Mouse (Mus musculus): ENCODE results near the gene Has1. TPM values are rescaled to one million over a fixed set of nuclear protein-coding genes. Genes with fewer than 3 reads are reported as not detected.

The Has1 gene
- 1.1 and 1.3 TPM in 2 replicates for polyA plus RNA-seq (2016; fragmentation: Nextera tagmentation; extraction: Ambion mirVana)

DNA sequence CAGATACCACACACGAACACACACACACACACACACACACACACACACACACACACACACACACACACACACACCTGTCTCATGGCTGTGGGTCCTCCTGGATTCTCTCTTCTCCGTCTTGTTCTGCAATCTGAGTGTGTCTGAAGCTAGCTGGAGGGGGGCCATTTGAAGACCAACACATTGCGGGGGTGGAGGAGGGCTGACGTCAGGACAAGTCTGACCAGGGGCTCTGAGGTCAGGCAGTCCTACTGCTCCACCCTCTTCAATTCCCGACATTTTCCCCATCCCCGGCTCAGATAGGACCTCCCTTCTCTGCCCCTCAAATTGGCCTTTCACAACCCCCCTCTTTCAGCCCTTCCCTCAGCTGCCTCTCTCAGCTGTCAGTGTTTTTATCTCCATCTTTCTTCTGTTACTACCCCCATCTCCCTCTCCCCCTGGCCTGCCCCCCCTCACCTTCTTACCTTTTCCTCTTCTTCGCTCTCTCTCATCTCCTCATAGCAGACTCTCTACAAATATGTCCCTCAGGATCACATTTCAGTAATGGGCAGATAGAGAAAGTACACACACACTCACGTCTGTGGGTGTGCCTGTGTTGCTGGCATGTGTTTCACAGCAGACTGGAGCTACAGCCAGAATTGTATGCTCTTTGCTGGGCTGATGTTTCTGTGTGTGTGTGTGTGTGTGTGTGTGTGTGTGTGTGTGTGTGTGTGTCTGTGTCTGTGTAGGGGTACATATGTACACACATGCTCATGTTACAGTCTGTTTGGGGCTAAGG is at the start of gene Has1:
Gene Has1 (minus strand): TSS at position 142 of the 775 bp plus-strand sequence.
- no peak for ATAC-seq (ENCODE audit: low FRiP score, low read depth)
- peaks cover 3% of the 10 kb centered on the region for H3K27me3 ChIP-seq (replicated peaks)
- 60% methylated on average over 8 of the region's 8 CpGs for WGBS
- no peaks in the 10 kb centered on the region for H3K4me1 ChIP-seq
- no peaks in the 10 kb centered on the region; the same call in 1 of the 2 replicates for H3K36me3 ChIP-seq
- no peak within 1 kb of the TSS for H3K27ac ChIP-seq
- no peak within 1 kb of the TSS for H3K4me2 ChIP-seq (replicated peaks)
- H3K9ac ChIP-seq, result no peak within 1 kb of the TSS
- no peaks in the 10 kb centered on the region for H3K9me3 ChIP-seq
- H3K4me3 ChIP-seq, result no peak within 1 kb of the TSS

- Histone ChIP-seq H3K27me3 (replicated peaks) (no peaks in the 10 kb centered on the region), H3K4me1 (no peaks in the 10 kb centered on the region), H3K27ac (no peak overlapping the region), H3K4me3 (no peak overlapping the region), H3K9me3 (no peaks in the 10 kb centered on the region), H3K36me3 (no peaks in the 10 kb centered on the region), H3K4me2 (replicated peaks) (no peak overlapping the region), H3K9ac (no peak overlapping the region)
- no peak for ATAC-seq (ENCODE audit: low FRiP score, low read depth)
- WGBS, result 90% methylated on average over 1 of the region's 1 CpGs
These were observed 45.8 kb upstream of the Has1 start for GRCm38 (mm10) chr17:17900768-17901167.

DNA sequence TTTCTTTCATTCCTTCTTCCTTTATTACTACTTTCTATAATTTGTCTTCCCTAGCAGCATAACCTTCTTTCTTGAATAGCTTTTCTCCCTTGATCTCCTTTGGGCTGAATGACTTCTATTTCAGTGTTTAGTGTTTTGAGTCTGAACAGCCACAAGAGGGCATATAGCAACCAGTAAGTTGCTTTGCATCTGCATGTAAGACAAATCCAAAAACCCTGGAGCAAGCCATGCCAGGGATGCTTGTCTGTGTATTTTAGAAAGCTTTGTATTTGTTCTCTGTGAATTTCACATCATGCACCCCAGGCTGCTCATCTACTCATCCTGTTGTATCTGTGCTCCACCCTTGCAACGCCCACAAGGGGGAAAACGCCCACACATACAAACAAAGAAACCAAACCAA is 44.3 kb upstream of the Has1 start:
- no peaks in the 10 kb centered on the region for H3K4me1 ChIP-seq
- no peak for ATAC-seq (ENCODE audit: low FRiP score, low read depth)
- no peaks in the 10 kb centered on the region for H3K36me3 ChIP-seq
- no peaks in the 10 kb centered on the region for H3K9me3 ChIP-seq
- no peak overlapping the region for H3K27ac ChIP-seq
- no peak overlapping the region for H3K4me2 ChIP-seq (replicated peaks)
- no peaks in the 10 kb centered on the region for H3K27me3 ChIP-seq (replicated peaks)
- 88% methylated on average over 2 of the region's 2 CpGs for WGBS
- H3K4me3 ChIP-seq, result no peak overlapping the region
- no peak overlapping the region for H3K9ac ChIP-seq

DNA sequence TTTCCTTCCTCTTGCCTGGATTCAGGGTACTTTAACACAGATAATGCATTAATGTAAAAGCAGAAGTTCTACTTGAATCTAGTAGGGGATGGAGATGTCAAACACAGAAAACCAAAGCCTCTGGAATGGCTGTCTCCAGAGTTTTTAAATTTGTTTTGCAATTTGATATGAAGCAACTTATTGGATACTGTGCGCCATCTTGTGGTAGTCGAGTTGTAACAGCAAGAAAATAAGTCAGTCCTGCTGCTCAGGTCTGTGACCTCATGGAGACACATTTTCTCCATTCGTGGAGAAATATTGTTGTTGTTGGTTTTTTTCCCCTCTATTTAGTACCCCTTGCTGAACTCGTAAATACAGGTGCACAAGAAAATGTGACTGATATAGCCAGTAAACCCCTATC is 41.0 kb upstream of the Has1 start:
- no peak overlapping the region for H3K4me3 ChIP-seq
- no peaks in the 10 kb centered on the region for H3K4me1 ChIP-seq
- H3K27ac ChIP-seq, result no peak overlapping the region
- 4% methylated on average over 4 of the region's 4 CpGs for WGBS
- H3K4me2 ChIP-seq (replicated peaks), result no peak overlapping the region
- no peak for ATAC-seq (ENCODE audit: low FRiP score, low read depth)
- H3K9me3 ChIP-seq, result no peaks in the 10 kb centered on the region
- no peaks in the 10 kb centered on the region for H3K36me3 ChIP-seq
- H3K27me3 ChIP-seq (replicated peaks), result no peaks in the 10 kb centered on the region
- H3K9ac ChIP-seq, result no peak overlapping the region

- no peak overlapping the region for H3K4me3 ChIP-seq
- no peak overlapping the region for H3K4me2 ChIP-seq (replicated peaks)
- no peaks in the 10 kb centered on the region for H3K36me3 ChIP-seq
- 86% methylated on average over 2 of the region's 2 CpGs for WGBS
- no peak overlapping the region for H3K9ac ChIP-seq
- no peaks in the 10 kb centered on the region for H3K27me3 ChIP-seq (replicated peaks)
- ATAC-seq (ENCODE audit: low FRiP score, low read depth), result no peak
- H3K4me1 ChIP-seq, result no peaks in the 10 kb centered on the region
- no peak overlapping the region for H3K27ac ChIP-seq
- no peaks in the 10 kb centered on the region for H3K9me3 ChIP-seq
These were observed 34.9 kb upstream of the Has1 start for GRCm38 (mm10) chr17:17889732-17890425.

- H3K9ac ChIP-seq, result no peak within 1 kb of the TSS
- no peak within 1 kb of the TSS for H3K27ac ChIP-seq
- H3K27me3 ChIP-seq (replicated peaks), result no peaks in the 10 kb centered on the region
- no peak for ATAC-seq (ENCODE audit: low FRiP score, low read depth)
- no peak within 1 kb of the TSS for H3K4me3 ChIP-seq
- no peaks in the 10 kb centered on the region for H3K9me3 ChIP-seq
- H3K4me1 ChIP-seq, result no peaks in the 10 kb centered on the region
- WGBS, result 64% methylated on average over 1 of the region's 1 CpGs
- no peaks in the 10 kb centered on the region for H3K36me3 ChIP-seq
- no peak within 1 kb of the TSS for H3K4me2 ChIP-seq (replicated peaks)
These were observed 32.8 kb upstream of the Has1 start, which contains the start of the genes Fpr2 and Fpr3 for GRCm38 (mm10) chr17:17887774-17888248. TSS of gene Fpr2 (plus strand) at chr17:17887824. TSS of gene Fpr3 (plus strand) at chr17:17887852.

DNA sequence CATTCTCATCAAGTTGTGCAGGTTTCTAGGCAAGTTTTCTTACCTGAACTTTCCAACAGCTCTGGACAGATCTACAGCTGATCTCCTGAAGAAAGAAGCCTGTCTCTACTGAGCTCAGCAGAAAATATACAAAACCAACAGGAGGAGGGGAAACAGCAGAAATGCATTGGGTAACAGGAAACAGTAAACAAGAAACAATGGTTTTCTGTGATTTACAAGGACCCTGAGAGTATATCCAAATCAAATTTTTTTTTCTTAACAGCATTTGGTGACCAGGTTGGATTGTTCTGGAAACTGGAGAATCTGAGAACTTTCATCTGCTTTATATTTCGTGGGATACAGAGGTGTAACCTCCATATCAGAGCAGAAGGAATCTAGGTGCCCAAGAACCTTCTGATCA is 28.8 kb upstream of the Has1 start, which contains the start of gene Fpr1:
Gene Fpr1 (minus strand): TSS at position 101 of the 400 bp plus-strand sequence.
- no peak within 1 kb of the TSS for H3K4me2 ChIP-seq (replicated peaks)

DNA sequence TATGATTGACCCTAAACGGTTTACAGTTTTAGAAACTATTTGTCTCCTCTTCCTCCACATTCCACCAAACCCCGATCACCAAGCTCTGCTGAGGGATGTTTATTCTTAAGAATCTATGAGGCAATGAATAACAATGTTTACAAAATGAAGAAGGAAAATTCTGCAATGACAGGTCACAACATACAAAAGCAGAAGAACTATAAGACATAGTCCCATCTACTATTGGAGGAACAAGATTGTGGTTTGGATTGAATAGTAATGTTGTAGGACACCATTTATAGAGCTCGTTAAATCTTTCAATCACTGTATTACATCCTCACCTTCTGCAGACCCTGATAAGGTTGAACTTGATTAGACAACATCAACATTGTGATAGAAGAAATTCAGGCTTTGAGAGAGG is 27.7 kb upstream of the Has1 start:
- no peaks in the 10 kb centered on the region for H3K27me3 ChIP-seq (replicated peaks)
- H3K4me1 ChIP-seq, result no peaks in the 10 kb centered on the region
- no peak overlapping the region for H3K4me3 ChIP-seq
- no peak for ATAC-seq (ENCODE audit: low FRiP score, low read depth)
- no peak overlapping the region for H3K4me2 ChIP-seq (replicated peaks)
- no peak overlapping the region for H3K27ac ChIP-seq
- no peaks in the 10 kb centered on the region for H3K9me3 ChIP-seq
- H3K9ac ChIP-seq, result no peak overlapping the region
- H3K36me3 ChIP-seq, result no peaks in the 10 kb centered on the region
- 80% methylated on average over 3 of the region's 3 CpGs for WGBS

More for the DNA sequence above, 28.8 kb upstream of the Has1 start, which contains the start of gene Fpr1:
- Histone ChIP-seq H3K9me3 (no peaks in the 10 kb centered on the region), H3K4me1 (no peaks in the 10 kb centered on the region), H3K27me3 (replicated peaks) (no peaks in the 10 kb centered on the region), H3K27ac (no peak within 1 kb of the TSS), H3K9ac (no peak within 1 kb of the TSS), H3K36me3 (no peaks in the 10 kb centered on the region), H3K4me3 (no peak within 1 kb of the TSS)
- ATAC-seq (ENCODE audit: low FRiP score, low read depth), result no peak
- WGBS, result 67% methylated on average over 1 of the region's 1 CpGs

GRCm38 (mm10) chr17:17879347-17879746 is 24.3 kb upstream of the Has1 start:
- Histone ChIP-seq H3K36me3 (no peaks in the 10 kb centered on the region), H3K4me1 (no peaks in the 10 kb centered on the region), H3K4me3 (no peak overlapping the region), H3K9ac (no peak overlapping the region), H3K27me3 (replicated peaks) (no peaks in the 10 kb centered on the region), H3K4me2 (replicated peaks) (no peak overlapping the region), H3K27ac (no peak overlapping the region), H3K9me3 (no peaks in the 10 kb centered on the region)
- ATAC-seq (ENCODE audit: low FRiP score, low read depth), result no peak
- 95% methylated on average over 1 of the region's 1 CpGs for WGBS

DNA sequence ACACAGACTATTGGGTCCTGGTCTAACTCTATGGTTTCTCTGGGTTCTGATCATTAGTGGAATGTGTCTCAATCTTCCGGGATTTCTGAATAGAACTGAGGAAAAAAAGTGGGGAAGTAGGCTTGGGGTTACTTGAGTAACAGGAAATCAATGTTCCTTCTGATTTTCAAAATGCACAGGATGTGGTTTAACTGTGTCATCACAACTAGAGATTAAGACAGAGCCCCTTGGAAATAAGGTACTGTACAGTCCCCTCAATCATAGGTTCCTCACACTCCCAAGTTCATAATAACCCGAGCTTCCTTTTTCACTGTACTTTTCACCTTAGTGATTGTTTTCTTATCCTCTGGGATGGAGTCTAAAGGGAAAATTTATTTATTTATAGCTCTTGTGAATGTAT is 16.7 kb upstream of the Has1 start:
- no peak overlapping the region for H3K4me3 ChIP-seq
- no peak overlapping the region for H3K27ac ChIP-seq
- 88% methylated on average over 2 of the region's 2 CpGs for WGBS
- H3K4me1 ChIP-seq, result no peaks in the 10 kb centered on the region
- H3K4me2 ChIP-seq (replicated peaks), result no peak overlapping the region
- no peak overlapping the region for H3K9ac ChIP-seq
- H3K9me3 ChIP-seq, result no peaks in the 10 kb centered on the region
- H3K36me3 ChIP-seq, result no peaks in the 10 kb centered on the region
- no peaks in the 10 kb centered on the region for H3K27me3 ChIP-seq (replicated peaks)
- no peak for ATAC-seq (ENCODE audit: low FRiP score, low read depth)

GRCm38 (mm10) chr17:17870892-17871550 is 16.0 kb upstream of the Has1 start:
- peaks cover 3% of the 10 kb centered on the region; the same call in 1 of the 2 replicates for H3K36me3 ChIP-seq
- WGBS, result 78% methylated on average over 2 of the region's 2 CpGs
- no peak overlapping the region for H3K4me2 ChIP-seq (replicated peaks)
- H3K9me3 ChIP-seq, result no peaks in the 10 kb centered on the region
- H3K27me3 ChIP-seq (replicated peaks), result no peaks in the 10 kb centered on the region
- ATAC-seq (ENCODE audit: low FRiP score, low read depth), result no peak
- no peak overlapping the region for H3K27ac ChIP-seq
- no peak overlapping the region for H3K9ac ChIP-seq
- H3K4me3 ChIP-seq, result no peak overlapping the region
- H3K4me1 ChIP-seq, result no peaks in the 10 kb centered on the region
